In genomic region chr4:133176761-133177403, GRCm38 (mm10) we compare ENCODE assay signal across 9 mouse cellular contexts. TPM values are rescaled to one million over a fixed set of nuclear protein-coding genes. Genes with fewer than 3 reads are reported as not detected.
DNase-seq lines count a peak whose midpoint lies in the region; ATAC-seq lines count a peak whose summit lies in the region.
"Had no signal": no experiment of that assay in that cellular context is flagged by ENCODE, and none has a peak within 500 bp of the region (broad histone marks: within the 10 kb centered on the region; RNA-seq: fewer than 3 reads in every experiment).

No protein-coding gene starts in this region.

- H3K4me3 ChIP-seq in stomach, embryonic 15.5 days (replicated peaks): no peak overlapping the region

- intact Hi-C loops in left cerebral cortex, postnatal 4 days (cut with DNase I): no loop called here

- H3K9me3 ChIP-seq in stomach, embryonic 15.5 days: no peaks in the 10 kb centered on the region

- 74% methylated on average over 18 of the region's 18 CpGs for WGBS in stomach, embryonic 15.5 days

- H3K27ac ChIP-seq in stomach, embryonic 15.5 days: peak overlapping the region; percentile 53; the same call in 1 of the 2 replicates

- no peak overlapping the region for H3K4me2 ChIP-seq in stomach, embryonic 15.5 days

- ATAC-seq in stomach, embryonic 15.5 days (ENCODE audit: insufficient read depth, low FRiP score, low read depth): no peak
- no peak for ATAC-seq in granulocyte monocyte progenitor cell, adult 5-6 weeks (replicated peaks; ENCODE audit: poor library complexity, severe bottlenecking)

- no peak overlapping the region for H3K9ac ChIP-seq in stomach, embryonic 15.5 days

- no peaks in the 10 kb centered on the region for H3K27me3 ChIP-seq in stomach, embryonic 15.5 days (replicated peaks)

- peaks cover 32% of the 10 kb centered on the region for H3K4me1 ChIP-seq in stomach, embryonic 15.5 days

- 0 out of 2 replicates have a peak, but pooled peaks cover 3% of the 10 kb centered on the region for H3K36me3 ChIP-seq in stomach, embryonic 15.5 days

- peak; percentile 38 to 44 for DNase-seq in frontal cortex, postnatal 36 days (ENCODE audit: low spot score in 2 of 2)
- no peak for DNase-seq in frontal cortex, postnatal 10 days (ENCODE audit: low spot score in 2 of 2)
- peak; percentile 58 to 70 for DNase-seq in right cerebral cortex, postnatal 10 days (ENCODE audit: low spot score in 2 of 2)
- no peak for DNase-seq in right cerebral cortex, postnatal 36 days (ENCODE audit: low spot score in 2 of 2)
- peak; percentile 21 for DNase-seq in left cerebral cortex, postnatal 4 days
- DNase-seq in cerebellum, adult 11 months: no peak

RNA-seq across cellular contexts. Expression of gene Cd164l2, which starts 35.0 kb away (rescaled TPM):
- 1 to 10 TPM in 1 of 2 experiments, under 1 TPM in 1; 0.72 to 1.8 TPM for total RNA-seq in left cerebral cortex, postnatal 4 days (2021)
- polyA plus RNA-seq in stomach, embryonic 15.5 days (2015; fragmentation: Nextera tagmentation; extraction: Ambion mirVana): 6.8 and 7.8 TPM in 2 replicates
- total RNA-seq in granulocyte monocyte progenitor cell, adult 5-6 weeks (2014; fragmentation: Nextera tagmentation): not detected in 2 replicates
- total RNA-seq in granulocyte monocyte progenitor cell, adult 5-6 weeks (2017): not detected in 2 replicates

RNA-seq across cellular contexts. Expression of gene Gpr3, which starts 35.5 kb away (rescaled TPM):
- 1 to 10 TPM; 2.0 to 2.1 TPM for total RNA-seq in left cerebral cortex, postnatal 4 days (2021)
- 0.13 and 0.23 TPM in 2 replicates for polyA plus RNA-seq in stomach, embryonic 15.5 days (2015; fragmentation: Nextera tagmentation; extraction: Ambion mirVana)
- not detected in 2 replicates for total RNA-seq in granulocyte monocyte progenitor cell, adult 5-6 weeks (2014; fragmentation: Nextera tagmentation)
- 0.36 TPM in 1 of 2 replicates, not detected in the other for total RNA-seq in granulocyte monocyte progenitor cell, adult 5-6 weeks (2017)
- polyA plus RNA-seq: lung, postnatal 0 days had no signal

RNA-seq across cellular contexts. Expression of gene Wasf2, which starts 46.6 kb away (rescaled TPM):
- total RNA-seq in left cerebral cortex, postnatal 4 days (2021): 10 to 100 TPM; 34.0 to 35.7 TPM
- polyA plus RNA-seq in stomach, embryonic 15.5 days (2015; fragmentation: Nextera tagmentation; extraction: Ambion mirVana): 109 TPM in 2 replicates
- 109 and 147 TPM in 2 replicates for total RNA-seq in granulocyte monocyte progenitor cell, adult 5-6 weeks (2014; fragmentation: Nextera tagmentation)
- total RNA-seq in granulocyte monocyte progenitor cell, adult 5-6 weeks (2017): 34.1 and 37.3 TPM in 2 replicates

Comparison
In these comparisons a context has a peak if more than half of its experiments do, and no peak if none do; other contexts are left out.
1. DNase-seq: peak in frontal cortex, postnatal 36 days (2 of 2), right cerebral cortex, postnatal 10 days (2 of 2) and left cerebral cortex, postnatal 4 days (single experiment); none in frontal cortex, postnatal 10 days (0 of 2), right cerebral cortex, postnatal 36 days (0 of 2) and cerebellum, adult 11 months (single experiment).